Mouse (Mus musculus): ENCODE results near the gene Macf1.

Macf1 gene

GRCm38 (mm10) chr4:123397643-123398434 is 286.3 kb downstream of the Macf1 start:
- DNase-seq: no peak

GRCm38 (mm10) chr4:123397049-123397448 is 287.1 kb downstream of the Macf1 start:
- no peak for DNase-seq

GRCm38 (mm10) chr4:123395435-123396000 is 288.6 kb downstream of the Macf1 start:
- peak in 1 of 2 experiments; percentile 36 for DNase-seq

GRCm38 (mm10) chr4:123394878-123395277 is 289.3 kb downstream of the Macf1 start:
- DNase-seq: no peak

GRCm38 (mm10) chr4:123394269-123394668 is 289.9 kb downstream of the Macf1 start:
- DNase-seq: no peak

- DNase-seq: no peak
Observed at GRCm38 (mm10) chr4:123393004-123393403, 291.2 kb downstream of the Macf1 start.

- DNase-seq: peak in 1 of 2 experiments; percentile 45
Observed at GRCm38 (mm10) chr4:123392187-123392586, 292.0 kb downstream of the Macf1 start.

GRCm38 (mm10) chr4:123385028-123385427 is 299.1 kb downstream of the Macf1 start:
- DNase-seq: no peak

GRCm38 (mm10) chr4:123383173-123383572 is 301.0 kb downstream of the Macf1 start:
- DNase-seq: no peak

GRCm38 (mm10) chr4:123382051-123382450 is 302.1 kb downstream of the Macf1 start:
- peak; percentile 10 to 37 for DNase-seq

GRCm38 (mm10) chr4:123381598-123381997 is 302.6 kb downstream of the Macf1 start:
- DNase-seq: no peak

GRCm38 (mm10) chr4:123376031-123376430 is 308.1 kb downstream of the Macf1 start:
- DNase-seq: peak; percentile 41 to 52

- DNase-seq: peak; percentile 31 to 55
Observed at GRCm38 (mm10) chr4:123374316-123375008, 309.7 kb downstream of the Macf1 start.

GRCm38 (mm10) chr4:123363555-123363954 is 320.6 kb downstream of the Macf1 start:
- no peak for DNase-seq

- no peak for DNase-seq
Observed at GRCm38 (mm10) chr4:123360771-123361170, 323.4 kb downstream of the Macf1 start.

- no peak for DNase-seq
Observed at GRCm38 (mm10) chr4:123358613-123359012, 325.5 kb downstream of the Macf1 start.

- DNase-seq: no peak
Observed at GRCm38 (mm10) chr4:123355941-123356340, 328.2 kb downstream of the Macf1 start.

GRCm38 (mm10) chr4:123353271-123353877 is 330.8 kb downstream of the Macf1 start:
- DNase-seq: no peak

GRCm38 (mm10) chr4:123343471-123343789 is 340.7 kb downstream of the Macf1 start:
- DNase-seq: no peak

GRCm38 (mm10) chr4:123342642-123343470 is 341.3 kb downstream of the Macf1 start, which contains the start of gene Bmp8a:
Gene Bmp8a, minus strand, starts transcription at chr4:123343252.
- peak; percentile 62 to 86 for DNase-seq

GRCm38 (mm10) chr4:123342091-123342641 is 342.0 kb downstream of the Macf1 start:
- DNase-seq: no peak

GRCm38 (mm10) chr4:123340232-123340631 is 343.9 kb downstream of the Macf1 start:
- no peak for DNase-seq
